Mouse (Mus musculus) embryonic fibroblast, embryonic 13.5 days (primary cell): ENCODE results near the gene Ccdc74a.

Source experiments
- CTCF ChIP-seq: IDR thresholded peaks from 2 replicates; pipeline ENCODE4 v1.5.1; 2011; ENCODE audit warnings: mild to moderate bottlenecking, control low read depth, low read length, moderate library complexity, borderline replicate concordance; ENCODE audit not compliant: insufficient read depth
- POLR2A ChIP-seq: IDR thresholded peaks from 2 replicates; pipeline ENCODE4 v1.6.1; 2011; ENCODE audit warnings: low read depth, mild to moderate bottlenecking, control low read depth, low read length, moderate library complexity

GRCm38 (mm10) chr16:17619198-17620105 lies 26.8 kb upstream of the Ccdc74a start, which contains the start of gene Smpd4:
- TF ChIP-seq CTCF: no peak
- TF ChIP-seq POLR2A: peak; percentile 40; the same call in 1 of the 2 replicates
